In genomic region chr5:88645405-88645804, GRCm38 (mm10) we compare ENCODE assay signal across 22 mouse cellular contexts. TPM values are rescaled to one million over a fixed set of nuclear protein-coding genes. Genes with fewer than 3 reads are reported as not detected.
DNase-seq lines count a peak whose midpoint lies in the region; ATAC-seq and TF ChIP-seq lines count a peak whose summit lies in the region.
"Had no signal": no experiment of that assay in that cellular context is flagged by ENCODE, and none has a peak within 500 bp of the region (broad histone marks: within the 10 kb centered on the region; RNA-seq: fewer than 3 reads in every experiment).

No protein-coding gene starts in this region.

- H3K9me3 ChIP-seq in kidney, embryonic 16.5 days (ENCODE audit: low read length): no peaks in the 10 kb centered on the region
- H3K9me3 ChIP-seq: embryonic facial prominence, embryonic 15.5 days; forebrain, embryonic 10.5 days; heart, embryonic 13.5 days; hindbrain, embryonic 12.5 days had no signal

- peak; percentile 75 for DNase-seq in liver, adult 2 months (ENCODE audit: extremely low read depth, low read depth, low spot score)
- no peak for DNase-seq in liver
- peak; percentile 57 to 76 for DNase-seq in kidney, adult 8-10 months
- peak; percentile 53 to 67 for DNase-seq in kidney, postnatal 25 days
- no peak for DNase-seq in frontal cortex, adult 2 months (ENCODE audit: extremely low spot score in 1 of 2, low spot score in 1 of 2)
- no peak for DNase-seq in ovary, adult 18-20 months (ENCODE audit: low spot score)
- no peak for DNase-seq in frontal cortex, postnatal 25 days (ENCODE audit: low spot score in 2 of 2)
- DNase-seq: adrenal gland, adult 8-10 months; adrenal gland, postnatal 36 days; cerebellum, adult 11 months; cerebellum, adult 8-10 months; cerebellum, postnatal 14 days; embryo, embryonic 11 days; gastrocnemius, postnatal 14 days; heart, postnatal 36 days had no signal

- H3K27ac ChIP-seq in liver, adult 2 months (replicated peaks; ENCODE audit: insufficient read depth, low read depth, low read length): no peak overlapping the region
- H3K27ac ChIP-seq in kidney, embryonic 16.5 days (ENCODE audit: low read length): no peak overlapping the region
- H3K27ac ChIP-seq: embryonic facial prominence, embryonic 15.5 days; forebrain, embryonic 10.5 days; heart, embryonic 13.5 days; hindbrain, embryonic 12.5 days had no signal

- H3K4me3 ChIP-seq in liver, adult 2 months (ENCODE audit: insufficient read depth, low read depth, low read length): no peak overlapping the region
- no peak overlapping the region for H3K4me3 ChIP-seq in kidney, embryonic 16.5 days (ENCODE audit: low read length)
- H3K4me3 ChIP-seq: embryonic facial prominence, embryonic 15.5 days; erythroblast, embryonic 14.5 days; forebrain, embryonic 10.5 days; heart, embryonic 13.5 days; hindbrain, embryonic 12.5 days had no signal

- TF ChIP-seq CTCF in liver, adult 2 months (IDR thresholded peaks at IDR 0.05; ENCODE audit: low read depth, low read length): no peak

- TF ChIP-seq POLR2A in liver, adult 2 months (IDR thresholded peaks at IDR 0.05; ENCODE audit: extremely low read depth, insufficient read depth, low read length): no peak

- no peaks in the 10 kb centered on the region for H3K27me3 ChIP-seq in liver, adult 2 months (ENCODE audit: control insufficient read depth, insufficient read depth, low read length)
- no peaks in the 10 kb centered on the region for H3K27me3 ChIP-seq in kidney, embryonic 16.5 days (ENCODE audit: insufficient read depth, low read length)
- H3K27me3 ChIP-seq: embryonic facial prominence, embryonic 15.5 days; heart, embryonic 13.5 days; hindbrain, embryonic 12.5 days had no signal

- WGBS in liver, adult 2 months: 21% methylated on average over 5 of the region's 5 CpGs
- 53% methylated on average over 5 of the region's 5 CpGs for WGBS in kidney, embryonic 16.5 days

- H3K79me2 ChIP-seq in liver, adult 2 months (ENCODE audit: control insufficient read depth, insufficient read depth, low read length): no peaks in the 10 kb centered on the region

- no peak overlapping the region for H3K4me2 ChIP-seq in kidney, embryonic 16.5 days (replicated peaks; ENCODE audit: low read depth, low read length)
- H3K4me2 ChIP-seq: embryonic facial prominence, embryonic 15.5 days; heart, embryonic 13.5 days; hindbrain, embryonic 12.5 days had no signal

- H3K36me3 ChIP-seq in liver, adult 2 months (ENCODE audit: control insufficient read depth, insufficient read depth, low read length): peaks cover 61% of the 10 kb centered on the region
- H3K36me3 ChIP-seq in kidney, embryonic 16.5 days (ENCODE audit: insufficient read depth, low read length): peaks cover 40% of the 10 kb centered on the region

- peak; percentile 54; the same call in 1 of the 2 replicates for ATAC-seq in kidney, embryonic 16.5 days (ENCODE audit: low FRiP score, low TSS enrichment)
- ATAC-seq: forebrain, embryonic 14.5 days had no signal

- H3K4me1 ChIP-seq in liver, adult 2 months (ENCODE audit: control insufficient read depth, insufficient read depth, low read length): peaks cover 18% of the 10 kb centered on the region
- H3K4me1 ChIP-seq in kidney, embryonic 16.5 days (ENCODE audit: insufficient read depth, low read length): no peaks in the 10 kb centered on the region
- H3K4me1 ChIP-seq: embryonic facial prominence, embryonic 15.5 days; forebrain, embryonic 10.5 days; hindbrain, embryonic 12.5 days had no signal

- H3K9ac ChIP-seq in liver, adult 2 months (ENCODE audit: low read depth, low read length): no peak overlapping the region
- no peak overlapping the region for H3K9ac ChIP-seq in kidney, embryonic 16.5 days (replicated peaks; ENCODE audit: low read length)
- H3K9ac ChIP-seq: embryonic facial prominence, embryonic 15.5 days; heart, embryonic 13.5 days; hindbrain, embryonic 12.5 days had no signal

RNA-seq across cellular contexts. Expression of gene Grsf1, which starts 30.6 kb away (rescaled TPM):
- 54.6 and 57.9 TPM in 2 replicates for total RNA-seq in liver, adult 2 months (2014; rRNA removed)
- 32.7 and 38.7 TPM in 2 replicates for polyA plus RNA-seq in liver, adult 2 months (2012; rRNA removed)
- 36.1 and 59.0 TPM in 2 replicates for polyA plus RNA-seq in kidney, embryonic 16.5 days (2015; fragmentation: Nextera tagmentation; extraction: Ambion mirVana)
- 80.3 and 82.5 TPM in 2 replicates for polyA plus RNA-seq in frontal cortex, adult 2 months (2012; rRNA removed)

Comparison
In these comparisons a context has a peak if more than half of its experiments do, and no peak if none do; other contexts are left out.
1. DNase-seq: peak in liver, adult 2 months (single experiment), kidney, adult 8-10 months (2 of 2) and kidney, postnatal 25 days (2 of 2); none in liver (single experiment), frontal cortex, adult 2 months (0 of 2), ovary, adult 18-20 months (single experiment) and frontal cortex, postnatal 25 days (0 of 2).